Mouse (Mus musculus) lung, postnatal 14 days (tissue): ENCODE measurements around the gene Dennd1b.

ENCODE experiments used
- DNase-seq: peaks from one replicate; pipeline ENCODE4 v3.0.0; 2021

Dennd1b gene

DNA sequence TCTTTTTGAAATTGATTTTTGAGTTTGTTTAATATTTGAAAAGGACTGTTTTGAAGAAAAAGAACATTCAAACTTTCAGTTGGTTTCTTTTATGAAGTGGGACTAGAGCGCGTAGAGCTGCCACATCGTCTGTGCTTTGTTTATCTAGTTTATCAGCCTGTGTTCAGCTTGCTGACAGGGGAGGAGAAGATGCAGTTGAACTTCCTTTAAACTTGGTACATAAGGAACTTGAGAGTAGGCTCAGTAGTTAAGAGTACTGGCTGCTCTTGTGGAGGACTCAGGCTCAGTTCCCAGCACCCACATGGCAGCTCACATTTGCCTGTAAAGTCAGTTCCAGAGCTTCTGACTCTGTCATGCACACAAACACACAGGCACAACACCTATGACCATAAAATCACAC is 124.3 kb downstream of the Dennd1b start:
- DNase-seq = no peak

GRCm38 (mm10) chr1:139090744-139091143 is 127.5 kb downstream of the Dennd1b start:
- no peak for DNase-seq

- no peak for DNase-seq
Observed at GRCm38 (mm10) chr1:139091701-139092100, 128.5 kb downstream of the Dennd1b start.

GRCm38 (mm10) chr1:139092144-139092543 is 128.9 kb downstream of the Dennd1b start:
- no peak for DNase-seq

- no peak for DNase-seq
Observed at GRCm38 (mm10) chr1:139092722-139093121, 129.5 kb downstream of the Dennd1b start.

DNA sequence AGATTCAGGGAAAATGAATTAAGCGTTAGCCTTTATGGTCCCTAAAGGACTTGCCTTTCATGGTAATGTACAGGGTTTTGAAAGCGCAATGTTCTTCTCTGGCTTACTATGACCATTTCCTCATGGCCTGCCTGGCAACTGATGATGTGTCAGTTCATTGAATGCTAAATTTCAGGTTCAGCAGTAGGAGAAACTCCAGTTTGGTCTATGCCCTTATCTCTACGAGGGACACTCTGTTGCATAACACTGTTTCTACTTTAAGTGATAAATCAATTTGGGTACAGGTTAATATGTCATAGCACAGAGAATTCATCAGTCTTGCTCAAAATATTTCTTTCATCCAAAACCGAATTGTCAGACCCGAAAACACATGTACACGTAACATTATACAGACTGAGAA is 133.1 kb downstream of the Dennd1b start:
- DNase-seq = no peak

GRCm38 (mm10) chr1:139098088-139098487 is 134.9 kb downstream of the Dennd1b start:
- no peak for DNase-seq

GRCm38 (mm10) chr1:139101725-139102124 is 138.5 kb downstream of the Dennd1b start:
- no peak for DNase-seq

DNA sequence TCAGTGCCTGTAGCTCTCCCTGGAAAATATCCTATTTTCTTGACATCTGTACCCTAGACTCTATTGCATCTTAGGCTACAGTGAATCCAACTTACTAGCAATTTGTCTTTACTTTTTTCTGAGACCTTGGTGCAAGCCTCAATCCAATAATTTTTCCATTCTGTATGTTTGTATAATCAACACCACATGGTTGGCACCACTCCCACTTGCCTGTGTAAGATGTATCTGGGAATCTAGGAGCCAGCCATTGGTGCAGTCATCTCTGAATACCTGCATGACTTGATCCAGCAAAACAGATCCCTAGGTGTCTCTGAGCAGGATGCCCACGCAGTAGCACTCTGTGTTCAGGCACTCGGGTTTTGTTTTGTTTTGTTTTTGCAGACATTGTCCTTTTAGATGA is 145.0 kb downstream of the Dennd1b start:
- DNase-seq = no peak

DNA sequence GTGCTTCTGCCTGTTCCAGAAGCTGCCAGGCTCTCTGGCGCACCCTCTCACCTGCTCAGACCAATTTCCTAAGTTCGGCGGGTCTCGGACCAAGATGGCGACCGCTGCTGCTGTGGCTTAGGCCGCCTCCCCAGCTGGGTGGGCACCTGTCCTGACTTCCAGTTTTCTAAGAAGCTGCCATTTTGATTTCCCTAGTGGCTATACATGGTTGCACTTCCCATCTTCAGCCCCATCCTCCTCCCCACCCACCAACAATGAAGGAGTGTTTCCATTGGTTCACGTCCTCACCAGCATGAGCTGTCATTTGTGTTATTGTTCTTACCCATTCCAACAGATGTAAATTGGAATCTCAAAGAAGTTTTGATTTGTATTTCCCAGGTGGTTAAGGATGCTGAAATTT is 159.4 kb downstream of the Dennd1b start:
- DNase-seq = no peak

DNA sequence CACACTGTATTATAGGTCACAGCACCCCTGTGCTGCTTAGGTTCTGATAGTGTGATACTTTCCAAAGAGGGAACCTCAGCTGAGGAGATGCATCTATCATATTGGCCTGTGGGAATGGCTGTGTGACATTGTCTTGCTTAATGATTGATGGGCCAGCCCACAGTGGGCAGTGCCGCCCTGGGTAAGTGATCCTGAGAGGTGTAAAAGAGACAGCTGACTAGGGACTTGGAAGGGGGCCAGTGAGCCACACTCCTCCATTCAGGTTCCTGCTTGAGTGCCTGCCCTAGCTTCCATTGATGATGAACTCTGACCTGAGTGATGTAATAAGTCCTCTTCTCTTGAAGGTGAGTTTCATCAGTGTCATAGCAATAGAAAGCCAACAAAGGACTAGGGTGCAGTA is 176.4 kb downstream of the Dennd1b start:
- DNase-seq = no peak

DNA sequence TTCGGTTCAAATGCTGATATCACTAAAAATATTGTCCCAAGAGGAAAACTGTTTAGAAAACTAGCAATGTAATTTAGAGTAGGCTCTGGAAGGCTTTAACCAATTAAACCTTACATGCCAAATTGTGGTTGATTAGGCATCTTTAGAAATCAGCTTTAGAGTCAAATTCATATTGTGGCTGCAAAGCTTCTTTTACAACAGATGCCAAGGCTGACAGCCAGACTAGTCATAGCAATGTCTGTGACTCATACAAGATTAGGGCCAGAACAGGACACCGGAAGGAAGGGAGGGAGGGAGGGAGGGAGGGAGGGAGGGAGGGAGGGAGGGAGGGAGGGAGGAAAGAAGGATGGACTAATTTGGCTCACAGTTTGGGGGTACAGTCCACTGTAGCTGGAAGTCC is 182.3 kb downstream of the Dennd1b start:
- DNase-seq = no peak

GRCm38 (mm10) chr1:139146306-139146705 is 183.1 kb downstream of the Dennd1b start:
- no peak for DNase-seq

DNA sequence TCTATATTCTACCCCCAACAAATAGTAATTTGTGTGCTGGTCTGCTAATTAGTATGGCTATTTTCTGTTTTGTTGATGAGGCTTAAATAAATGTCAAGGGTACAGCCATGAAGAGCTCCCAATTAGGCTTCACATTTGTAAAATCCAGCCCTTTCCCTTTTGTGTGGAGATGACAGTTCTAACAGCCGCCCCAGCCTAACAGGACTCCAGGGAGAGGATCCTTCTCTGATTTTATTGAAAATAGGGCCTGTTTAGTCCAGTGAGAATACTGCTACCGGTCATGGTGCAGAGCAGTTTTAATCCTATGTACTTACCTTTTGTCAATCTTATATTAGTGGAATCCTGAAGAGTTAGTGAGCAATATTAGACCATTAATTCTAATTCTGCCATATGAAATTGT is 189.8 kb downstream of the Dennd1b start:
- DNase-seq = no peak

DNA sequence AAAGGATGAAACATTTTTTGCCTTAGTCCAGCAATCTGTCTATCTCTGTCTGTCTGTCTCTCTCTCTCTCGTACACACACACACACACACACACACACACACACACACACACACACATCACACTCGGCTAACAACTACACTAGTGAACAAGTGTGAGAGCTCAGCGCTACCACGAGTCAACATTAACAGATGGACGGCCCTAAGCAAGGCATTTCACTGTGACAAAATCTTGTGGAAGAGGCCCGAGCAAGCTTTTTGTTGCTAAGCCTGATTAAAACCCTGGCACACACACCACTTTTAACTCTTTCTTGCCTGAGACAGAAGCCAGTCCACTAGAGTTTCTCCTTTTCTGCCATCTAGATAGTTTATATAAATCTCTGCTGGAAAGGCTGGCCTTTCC is 190.3 kb downstream of the Dennd1b start:
- no peak for DNase-seq

- DNase-seq = peak; percentile 21
Observed at GRCm38 (mm10) chr1:139156397-139156796, 193.2 kb downstream of the Dennd1b start.

DNA sequence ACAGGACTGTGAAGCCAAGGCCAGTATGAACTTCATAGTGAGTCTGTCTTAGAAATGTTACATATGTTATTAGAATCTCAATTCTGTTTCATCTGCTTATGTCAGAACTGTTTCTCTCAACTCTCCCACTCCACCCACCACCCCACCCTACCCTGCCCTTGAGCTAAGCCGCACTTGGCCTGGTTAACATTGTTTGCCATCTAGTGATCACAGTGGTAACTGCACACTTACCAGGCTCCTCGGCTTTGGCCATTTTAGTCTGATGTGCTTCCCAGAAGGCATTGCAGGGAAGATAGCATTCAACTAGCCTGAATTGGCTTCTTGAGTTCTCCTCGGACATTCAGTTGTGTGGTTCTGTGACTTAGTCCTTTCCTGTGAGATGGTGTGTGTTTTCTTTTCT is 198.4 kb downstream of the Dennd1b start:
- no peak for DNase-seq

- peak; percentile 21 for DNase-seq
Observed at GRCm38 (mm10) chr1:139162814-139163213, 199.6 kb downstream of the Dennd1b start.

DNA sequence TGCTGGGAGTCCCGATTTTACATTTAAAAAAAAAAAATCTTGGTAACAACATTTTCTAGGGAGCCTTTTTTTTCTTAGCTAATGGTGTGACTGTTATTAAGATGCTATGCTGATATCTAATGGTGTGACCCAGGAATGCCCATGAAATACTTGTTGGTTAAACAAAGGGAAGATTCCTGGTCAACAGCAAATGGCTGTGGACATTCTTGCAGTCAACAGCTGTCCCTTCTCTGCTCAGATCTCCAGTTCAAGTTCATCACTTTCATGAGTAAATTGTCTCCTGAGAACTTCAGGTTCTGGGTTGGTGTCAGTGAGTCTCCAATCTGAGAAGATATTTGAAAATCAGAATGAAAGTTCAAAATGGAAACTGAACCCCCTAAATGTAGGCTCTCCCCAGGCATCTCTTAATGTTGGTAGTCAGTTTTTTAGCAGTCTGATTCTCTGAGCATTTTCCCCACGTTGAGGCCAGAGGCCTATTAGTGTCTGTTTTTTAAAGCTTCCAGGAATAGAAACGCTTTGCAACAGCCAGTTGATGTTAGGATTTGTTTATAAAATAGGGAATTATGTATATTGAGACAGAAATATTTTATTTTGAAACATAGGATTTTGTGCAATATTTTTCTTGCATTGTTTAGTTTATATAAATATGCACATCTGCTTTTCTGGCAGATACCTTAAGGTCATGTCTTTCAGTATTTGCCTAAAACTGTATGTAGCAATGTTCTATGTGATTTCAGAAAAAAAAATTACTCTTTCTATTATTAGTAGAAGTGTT is 211.0 kb downstream of the Dennd1b start:
- DNase-seq = no peak

GRCm38 (mm10) chr1:139179707-139180106 is 216.5 kb downstream of the Dennd1b start:
- DNase-seq = no peak

- no peak for DNase-seq
Observed at GRCm38 (mm10) chr1:139180481-139181149, 217.4 kb downstream of the Dennd1b start.

- DNase-seq = no peak
Observed at GRCm38 (mm10) chr1:139192635-139193034, 229.4 kb downstream of the Dennd1b start.

- peak; percentile 11 for DNase-seq
Observed at GRCm38 (mm10) chr1:139194011-139194410, 230.8 kb downstream of the Dennd1b start.

DNA sequence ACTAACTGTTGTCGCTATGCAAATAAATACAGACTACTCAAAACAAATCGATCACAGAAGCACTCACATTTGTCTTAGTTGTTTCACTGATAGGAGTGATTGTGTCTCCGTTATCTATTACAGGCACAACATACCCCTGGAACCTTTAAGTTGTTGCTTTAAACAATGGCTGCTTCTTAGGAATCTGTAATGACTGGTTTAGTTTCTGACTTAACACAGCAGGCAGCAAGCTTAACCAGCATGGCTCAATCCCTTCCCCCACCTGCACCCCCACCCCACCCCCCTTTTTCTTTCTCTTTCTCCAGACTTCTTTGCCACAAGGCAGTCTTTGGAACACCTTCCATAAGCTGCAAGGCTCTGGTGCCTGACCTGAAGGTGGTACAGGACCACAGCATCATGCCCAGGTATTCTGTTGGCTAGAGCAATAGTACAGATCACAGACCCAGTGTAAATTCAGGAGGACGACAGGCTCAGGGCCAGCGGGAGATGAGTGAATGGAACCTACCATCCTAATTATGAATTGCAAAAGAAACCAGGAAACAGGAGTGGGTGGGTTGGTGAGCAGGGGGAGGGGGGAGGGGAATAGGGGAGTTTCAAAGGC is 231.3 kb downstream of the Dennd1b start:
- no peak for DNase-seq
